Mouse (Mus musculus): ENCODE data around the gene Fbxo40. TPM values are rescaled to one million over a fixed set of nuclear protein-coding genes. Genes with fewer than 3 reads are reported as not detected.

Fbxo40 gene
- polyA plus RNA-seq, 1 experiment = 1.9 TPM

- Histone ChIP-seq H3K27ac (ENCODE audit: insufficient read depth, low read length) (no peak overlapping the region), H3K27me3 (ENCODE audit: control insufficient read depth, insufficient read depth, low read length) (no peaks in the 10 kb centered on the region), H3K4me1 (ENCODE audit: control insufficient read depth, insufficient read depth, low read length) (no peaks in the 10 kb centered on the region), H3K4me3 (replicated peaks; ENCODE audit: insufficient read depth, low read depth, low read length) (no peak overlapping the region)
- TF ChIP-seq CTCF (IDR thresholded peaks at IDR 0.05; ENCODE audit: borderline replicate concordance, insufficient read depth, low read depth, low read length) = no peak
- TF ChIP-seq POLR2A (IDR thresholded peaks at IDR 0.05; ENCODE audit: borderline replicate concordance, insufficient read depth, low read length) = no peak
- DNase-seq = no peak
- 93% methylated on average over 1 of the region's 1 CpGs for WGBS
These were observed 6.5 kb downstream of the Fbxo40 start for GRCm38 (mm10) chr16:36983796-36984195.

DNA sequence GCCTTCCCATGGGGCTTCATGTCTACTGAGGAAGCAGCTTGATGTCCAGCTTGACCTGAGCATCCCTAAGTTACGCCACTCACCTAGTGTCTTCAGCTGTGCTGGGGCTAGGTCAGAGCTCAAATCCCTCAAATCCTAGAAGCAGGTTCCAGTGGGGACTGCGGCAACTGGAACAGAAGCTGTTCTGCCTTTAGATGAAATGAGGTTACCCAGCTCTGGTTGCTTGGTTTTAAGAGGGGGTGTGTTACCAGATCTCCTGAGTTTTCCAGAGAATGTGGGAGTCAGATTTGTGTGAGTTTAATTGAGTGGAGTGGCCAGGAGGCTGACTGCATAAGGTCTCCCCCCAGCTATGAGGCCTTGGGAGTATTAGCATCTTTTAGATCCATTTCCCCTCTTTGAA, 11.1 kb downstream of the Fbxo40 start:
- H3K4me1 ChIP-seq (ENCODE audit: control insufficient read depth, insufficient read depth, low read length) = no peaks in the 10 kb centered on the region
- 93% methylated on average over 2 of the region's 2 CpGs for whole genome bisulfite sequencing
- DNase-seq = no peak
- TF ChIP-seq POLR2A (IDR thresholded peaks at IDR 0.05; ENCODE audit: borderline replicate concordance, insufficient read depth, low read length) = no peak
- no peak for TF ChIP-seq CTCF (IDR thresholded peaks at IDR 0.05; ENCODE audit: borderline replicate concordance, insufficient read depth, low read depth, low read length)
- no peaks in the 10 kb centered on the region for H3K27me3 ChIP-seq (ENCODE audit: control insufficient read depth, insufficient read depth, low read length)
- no peak overlapping the region for H3K4me3 ChIP-seq (replicated peaks; ENCODE audit: insufficient read depth, low read depth, low read length)
- no peak overlapping the region for H3K27ac ChIP-seq (ENCODE audit: insufficient read depth, low read length)

GRCm38 (mm10) chr16:36963415-36963814, 26.9 kb downstream of the Fbxo40 start:
- no peak overlapping the region for H3K27ac ChIP-seq (ENCODE audit: insufficient read depth, low read length)
- TF ChIP-seq POLR2A (IDR thresholded peaks at IDR 0.05; ENCODE audit: borderline replicate concordance, insufficient read depth, low read length) (no peak), CTCF (IDR thresholded peaks at IDR 0.05; ENCODE audit: borderline replicate concordance, insufficient read depth, low read depth, low read length) (no peak)
- WGBS = 88% methylated on average over 4 of the region's 4 CpGs
- H3K4me1 ChIP-seq (ENCODE audit: control insufficient read depth, insufficient read depth, low read length) = no peaks in the 10 kb centered on the region
- no peak for DNase-seq
- no peaks in the 10 kb centered on the region for H3K27me3 ChIP-seq (ENCODE audit: control insufficient read depth, insufficient read depth, low read length)
- no peak overlapping the region for H3K4me3 ChIP-seq (replicated peaks; ENCODE audit: insufficient read depth, low read depth, low read length)

GRCm38 (mm10) chr16:36955106-36955505, 35.2 kb downstream of the Fbxo40 start:
- TF ChIP-seq POLR2A (IDR thresholded peaks at IDR 0.05; ENCODE audit: borderline replicate concordance, insufficient read depth, low read length) (no peak), CTCF (IDR thresholded peaks at IDR 0.05; ENCODE audit: borderline replicate concordance, insufficient read depth, low read depth, low read length) (no peak)
- Histone ChIP-seq H3K4me1 (ENCODE audit: control insufficient read depth, insufficient read depth, low read length) (peaks cover 3% of the 10 kb centered on the region; the same call in 1 of the 2 replicates), H3K27me3 (ENCODE audit: control insufficient read depth, insufficient read depth, low read length) (no peaks in the 10 kb centered on the region), H3K27ac (ENCODE audit: insufficient read depth, low read length) (no peak overlapping the region), H3K4me3 (replicated peaks; ENCODE audit: insufficient read depth, low read depth, low read length) (no peak overlapping the region)
- 54% methylated on average over 11 of the region's 11 CpGs for WGBS
- no peak for DNase-seq

DNA sequence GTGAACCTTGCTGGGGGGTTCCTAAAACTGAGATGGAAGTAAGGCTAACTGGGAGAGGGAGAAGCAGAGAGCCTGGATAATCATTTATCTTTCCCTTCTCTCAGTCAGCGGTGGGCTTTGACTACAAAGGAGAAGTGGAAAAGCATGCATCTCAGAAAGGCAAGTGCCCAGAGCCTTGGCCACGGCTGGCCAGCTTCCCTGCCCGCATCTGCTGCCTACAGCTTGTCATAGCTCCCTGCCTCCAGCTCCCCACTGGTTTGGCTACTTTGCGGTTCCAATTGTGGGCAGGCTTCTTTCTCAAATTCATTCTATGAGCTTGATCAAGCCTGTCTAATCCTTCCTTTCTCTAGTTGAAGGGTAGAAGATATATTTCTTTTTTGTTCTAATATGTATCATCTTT, 39.2 kb downstream of the Fbxo40 start:
- Histone ChIP-seq H3K27me3 (ENCODE audit: control insufficient read depth, insufficient read depth, low read length) (no peaks in the 10 kb centered on the region), H3K27ac (ENCODE audit: insufficient read depth, low read length) (no peak overlapping the region), H3K4me1 (ENCODE audit: control insufficient read depth, insufficient read depth, low read length) (peaks cover 7% of the 10 kb centered on the region), H3K4me3 (replicated peaks; ENCODE audit: insufficient read depth, low read depth, low read length) (no peak overlapping the region)
- peak; percentile 47 to 56 for DNase-seq
- TF ChIP-seq POLR2A (IDR thresholded peaks at IDR 0.05; ENCODE audit: borderline replicate concordance, insufficient read depth, low read length) (no peak), CTCF (IDR thresholded peaks at IDR 0.05; ENCODE audit: borderline replicate concordance, insufficient read depth, low read depth, low read length) (no peak)
- WGBS = 7% methylated on average over 4 of the region's 4 CpGs

DNA sequence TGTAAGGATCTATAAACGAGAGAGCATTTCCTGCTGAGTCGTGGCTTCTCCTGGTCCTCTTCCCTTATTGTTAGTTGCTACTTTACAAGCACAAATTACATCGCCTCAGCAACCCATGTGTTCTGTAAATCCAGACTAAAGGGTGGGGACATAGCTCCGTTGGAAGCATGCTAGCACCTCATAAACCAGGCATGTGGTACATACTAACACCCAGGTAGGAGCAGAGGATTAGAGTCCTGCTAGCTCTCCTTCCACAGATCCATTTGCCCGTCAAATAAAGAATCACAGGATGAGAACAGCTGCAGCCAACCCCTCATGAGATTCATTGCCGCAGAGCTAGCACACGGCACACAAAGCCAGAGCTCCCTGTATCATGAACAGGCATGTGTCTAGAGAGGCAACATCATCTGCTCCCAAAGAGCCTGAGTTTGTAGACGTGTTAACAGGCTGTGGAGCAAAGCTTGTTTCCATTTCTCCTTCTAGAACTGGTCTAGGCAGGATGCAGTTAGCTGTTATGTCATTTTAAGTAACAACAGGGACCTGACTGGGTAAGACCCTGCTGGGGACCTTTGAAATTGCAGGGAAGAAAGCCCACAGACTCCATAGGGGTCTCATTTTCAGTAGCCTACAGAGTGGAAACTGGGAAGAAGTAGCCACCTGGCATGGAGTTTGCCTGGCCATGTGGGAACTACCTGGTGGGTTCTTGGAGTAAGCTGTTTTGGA, 40.5 kb downstream of the Fbxo40 start:
- no peak for TF ChIP-seq CTCF (IDR thresholded peaks at IDR 0.05; ENCODE audit: borderline replicate concordance, insufficient read depth, low read depth, low read length)
- TF ChIP-seq POLR2A (IDR thresholded peaks at IDR 0.05; ENCODE audit: borderline replicate concordance, insufficient read depth, low read length) = no peak
- H3K4me1 ChIP-seq (ENCODE audit: control insufficient read depth, insufficient read depth, low read length) = peaks cover 7% of the 10 kb centered on the region
- WGBS = 56% methylated on average over 8 of the region's 8 CpGs
- no peaks in the 10 kb centered on the region for H3K27me3 ChIP-seq (ENCODE audit: control insufficient read depth, insufficient read depth, low read length)
- no peak for DNase-seq
- H3K27ac ChIP-seq (ENCODE audit: insufficient read depth, low read length) = no peak overlapping the region
- no peak overlapping the region for H3K4me3 ChIP-seq (replicated peaks; ENCODE audit: insufficient read depth, low read depth, low read length)

GRCm38 (mm10) chr16:36947646-36948197, 42.5 kb downstream of the Fbxo40 start:
- TF ChIP-seq CTCF (IDR thresholded peaks at IDR 0.05; ENCODE audit: borderline replicate concordance, insufficient read depth, low read depth, low read length) (no peak), POLR2A (IDR thresholded peaks at IDR 0.05; ENCODE audit: borderline replicate concordance, insufficient read depth, low read length) (no peak)

More at GRCm38 (mm10) chr16:36947646-36948197, 42.5 kb downstream of the Fbxo40 start:
- Histone ChIP-seq H3K27me3 (ENCODE audit: control insufficient read depth, insufficient read depth, low read length) (no peaks in the 10 kb centered on the region), H3K4me3 (replicated peaks; ENCODE audit: insufficient read depth, low read depth, low read length) (no peak overlapping the region), H3K27ac (ENCODE audit: insufficient read depth, low read length) (no peak overlapping the region), H3K4me1 (ENCODE audit: control insufficient read depth, insufficient read depth, low read length) (peaks cover 7% of the 10 kb centered on the region)
- DNase-seq = no peak
- 76% methylated on average over 4 of the region's 4 CpGs for WGBS
